Mouse (Mus musculus) E14TG2a.4 (cell line): Measurements from ENCODE around the gene B3gnt3.

Source experiments
- CTCF ChIP-seq: conservative IDR thresholded peaks from 2 replicates; pipeline ENCODE4 v1.5.1; 2014; ENCODE audit warnings: low read length
- NANOG ChIP-seq: IDR thresholded peaks from 2 replicates; pipeline ENCODE4 v1.6.1; 2014; ENCODE audit warnings: borderline replicate concordance, low read length, mixed read lengths
- POU5F1 ChIP-seq: IDR thresholded peaks from 2 replicates; pipeline ENCODE4 v1.6.1; 2014; ENCODE audit warnings: low read length, borderline replicate concordance

DNA sequence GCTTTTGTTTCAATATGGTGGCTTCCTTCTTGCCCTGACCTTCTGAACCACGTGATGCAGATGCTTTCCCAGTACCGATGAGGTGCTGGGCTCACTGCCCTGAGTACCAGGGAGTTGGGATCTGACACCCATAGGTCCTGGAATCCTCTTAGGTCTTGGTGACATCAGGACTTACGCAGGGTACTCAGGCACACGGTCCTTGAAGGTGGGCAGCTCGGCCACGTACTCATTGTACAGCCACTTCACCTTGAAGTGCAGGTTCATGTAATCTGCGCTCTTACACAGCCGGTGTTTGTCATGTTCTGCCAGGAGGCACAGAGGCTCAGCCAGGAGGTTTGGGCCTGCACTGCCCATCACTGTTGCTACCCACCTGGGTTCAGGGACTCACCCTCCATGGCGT lies 56.1 kb downstream of the B3gnt3 start:
- TF ChIP-seq CTCF (no peak), POU5F1 (no peak), NANOG (no peak)
